12 mouse cellular contexts compared by ENCODE assay signal in the genomic region with DNA sequence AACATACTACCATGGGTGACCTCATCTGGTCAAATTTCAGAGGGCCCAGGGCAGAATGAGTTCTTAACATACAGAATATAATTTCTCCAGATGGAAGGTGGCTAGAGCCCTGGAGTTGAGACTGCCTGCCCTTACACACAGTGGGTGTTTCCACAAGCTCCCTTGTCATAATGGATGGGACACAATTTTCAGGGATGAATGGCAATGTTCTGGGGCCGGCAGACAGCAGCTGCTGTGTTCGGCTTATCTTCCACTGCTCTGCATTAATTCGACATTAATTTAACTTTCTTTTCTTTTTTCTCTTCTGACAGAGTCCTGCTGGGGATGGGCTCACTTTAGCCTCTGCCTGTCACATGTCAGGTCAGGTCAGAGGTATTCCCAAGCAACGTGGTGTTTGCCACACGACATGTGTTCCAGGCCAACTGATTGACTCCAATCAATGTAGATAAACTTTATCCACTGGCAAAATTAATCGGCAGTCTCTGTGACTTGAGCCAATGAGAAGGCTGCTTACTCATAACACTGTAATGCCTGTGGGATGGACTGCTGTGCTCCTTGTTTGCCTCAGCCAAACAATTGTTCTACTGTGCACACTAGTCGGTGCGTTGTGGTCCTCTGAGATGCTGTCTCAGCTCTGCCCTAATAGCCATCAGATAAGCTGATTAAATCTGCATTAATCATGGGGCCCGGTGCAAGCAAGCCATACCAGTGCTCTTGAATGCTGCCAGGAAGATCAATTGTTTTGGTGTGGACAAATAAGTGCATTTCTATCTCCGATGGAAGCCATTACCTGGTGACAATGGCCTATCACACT.
DNase-seq lines count a peak whose midpoint lies in the region; ATAC-seq and TF ChIP-seq lines count a peak whose summit lies in the region.
"Had no signal": no experiment of that assay in that cellular context is flagged by ENCODE, and none has a peak within 500 bp of the region (broad histone marks: within the 10 kb centered on the region; RNA-seq: fewer than 3 reads in every experiment).

No protein-coding gene starts in this region.

- H3K27ac ChIP-seq in midbrain, embryonic 11.5 days (ENCODE audit: low read depth, low read length): 0 out of 2 replicates have a peak overlapping the region, but pooled peaks have one; percentile 7
- H3K27ac ChIP-seq in midbrain, embryonic 16.5 days (ENCODE audit: low read length): no peak overlapping the region
- H3K27ac ChIP-seq in midbrain, embryonic 13.5 days: peak overlapping the region; percentile 35
- H3K27ac ChIP-seq in stomach, postnatal 0 days (replicated peaks): no peak overlapping the region
- H3K27ac ChIP-seq: embryonic facial prominence, embryonic 12.5 days had no signal

- TF ChIP-seq EP300 in stomach, postnatal 0 days (optimal IDR thresholded peaks at IDR 0.05): no peak

- no peaks in the 10 kb centered on the region; the same call in 1 of the 2 replicates for H3K27me3 ChIP-seq in midbrain, embryonic 11.5 days (ENCODE audit: control insufficient read depth, insufficient read depth, low read length)
- no peaks in the 10 kb centered on the region for H3K27me3 ChIP-seq in midbrain, embryonic 16.5 days (ENCODE audit: control insufficient read depth, insufficient read depth, low read depth, low read length)
- peaks cover 21% of the 10 kb centered on the region; the same call in 1 of the 2 replicates for H3K27me3 ChIP-seq in midbrain, embryonic 13.5 days
- H3K27me3 ChIP-seq in stomach, postnatal 0 days (ENCODE audit: control insufficient read depth, insufficient read depth, low read length): no peaks in the 10 kb centered on the region
- H3K27me3 ChIP-seq: embryonic facial prominence, embryonic 12.5 days had no signal

- no peak overlapping the region for H3K4me2 ChIP-seq in midbrain, embryonic 11.5 days
- no peak overlapping the region for H3K4me2 ChIP-seq in midbrain, embryonic 16.5 days (ENCODE audit: low read length)
- no peak overlapping the region for H3K4me2 ChIP-seq in midbrain, embryonic 13.5 days (replicated peaks)
- H3K4me2 ChIP-seq in stomach, postnatal 0 days (replicated peaks; ENCODE audit: low read depth): no peak overlapping the region
- H3K4me2 ChIP-seq: embryonic facial prominence, embryonic 12.5 days had no signal

- H3K9ac ChIP-seq in midbrain, embryonic 11.5 days (ENCODE audit: low read length): no peak overlapping the region
- H3K9ac ChIP-seq in midbrain, embryonic 16.5 days (ENCODE audit: low read depth, low read length): no peak overlapping the region
- no peak overlapping the region for H3K9ac ChIP-seq in midbrain, embryonic 13.5 days (replicated peaks)
- no peak overlapping the region for H3K9ac ChIP-seq in stomach, postnatal 0 days (ENCODE audit: low read length)
- H3K9ac ChIP-seq: embryonic facial prominence, embryonic 12.5 days had no signal

- WGBS in midbrain, embryonic 11.5 days: 34% methylated on average over 10 of the region's 10 CpGs
- WGBS in midbrain, embryonic 16.5 days: 15% methylated on average over 10 of the region's 10 CpGs
- WGBS in midbrain, embryonic 13.5 days: 11% methylated on average over 10 of the region's 10 CpGs
- 26% methylated on average over 10 of the region's 10 CpGs for WGBS in stomach, postnatal 0 days

- peaks cover 30% of the 10 kb centered on the region for H3K4me1 ChIP-seq in midbrain, embryonic 11.5 days (ENCODE audit: control insufficient read depth, insufficient read depth, low read length)
- peaks cover 10% of the 10 kb centered on the region for H3K4me1 ChIP-seq in midbrain, embryonic 16.5 days (ENCODE audit: control insufficient read depth, insufficient read depth, low read length)
- peaks cover 46% of the 10 kb centered on the region for H3K4me1 ChIP-seq in midbrain, embryonic 13.5 days (replicated peaks)
- H3K4me1 ChIP-seq in stomach, postnatal 0 days (replicated peaks; ENCODE audit: control insufficient read depth, insufficient read depth): no peaks in the 10 kb centered on the region
- H3K4me1 ChIP-seq: embryonic facial prominence, embryonic 12.5 days had no signal

- H3K9me3 ChIP-seq in midbrain, embryonic 11.5 days (ENCODE audit: control insufficient read depth, low read length): no peaks in the 10 kb centered on the region
- H3K9me3 ChIP-seq in midbrain, embryonic 16.5 days (replicated peaks; ENCODE audit: control insufficient read depth, low read length, poor library complexity, severe bottlenecking): no peaks in the 10 kb centered on the region
- no peaks in the 10 kb centered on the region for H3K9me3 ChIP-seq in midbrain, embryonic 13.5 days
- H3K9me3 ChIP-seq in stomach, postnatal 0 days (ENCODE audit: control insufficient read depth, low read length): no peaks in the 10 kb centered on the region
- H3K9me3 ChIP-seq: embryonic facial prominence, embryonic 12.5 days had no signal

- ATAC-seq in midbrain, embryonic 11.5 days (ENCODE audit: low FRiP score): peak; percentile 89
- no peak for ATAC-seq in midbrain, embryonic 16.5 days
- ATAC-seq in midbrain, embryonic 13.5 days: peak; percentile 78
- ATAC-seq in stomach, postnatal 0 days (ENCODE audit: low FRiP score, low TSS enrichment): peak; percentile 78

- no peak overlapping the region for H3K4me3 ChIP-seq in midbrain, embryonic 11.5 days (ENCODE audit: low read depth, low read length)
- H3K4me3 ChIP-seq in midbrain, embryonic 16.5 days (ENCODE audit: low read depth, low read length): no peak overlapping the region
- no peak overlapping the region for H3K4me3 ChIP-seq in midbrain, embryonic 13.5 days (replicated peaks)
- no peak overlapping the region for H3K4me3 ChIP-seq in stomach, postnatal 0 days (ENCODE audit: low read depth, low read length)
- H3K4me3 ChIP-seq: embryonic facial prominence, embryonic 12.5 days had no signal

- H3K36me3 ChIP-seq in midbrain, embryonic 11.5 days (ENCODE audit: control insufficient read depth, insufficient read depth, low read length): no peaks in the 10 kb centered on the region
- H3K36me3 ChIP-seq in midbrain, embryonic 16.5 days (ENCODE audit: control insufficient read depth, insufficient read depth, low read length): no peaks in the 10 kb centered on the region
- no peaks in the 10 kb centered on the region for H3K36me3 ChIP-seq in midbrain, embryonic 13.5 days
- H3K36me3 ChIP-seq in stomach, postnatal 0 days (ENCODE audit: control insufficient read depth, insufficient read depth, low read length): no peaks in the 10 kb centered on the region
- H3K36me3 ChIP-seq: embryonic facial prominence, embryonic 12.5 days had no signal

- no peak for TF ChIP-seq CTCF in stomach, postnatal 0 days (IDR thresholded peaks at IDR 0.05; ENCODE audit: low read depth)

- DNase-seq in midbrain, embryonic 11.5 days (ENCODE audit: low spot score, missing footprints): peak; percentile 86
- peak; percentile 43 for DNase-seq in embryo, embryonic 11 days
- DNase-seq in stomach, postnatal 0 days (ENCODE audit: low spot score): peak; percentile 24
- DNase-seq in adrenal gland, adult 8-10 months: no peak
- no peak for DNase-seq in cerebellum, adult 8-10 months
- DNase-seq: cerebellum, adult 9-10 months; heart, postnatal 14 days; right cerebral cortex, adult 18-20 months; thymus, postnatal 14 days had no signal

Comparison
In these comparisons a context has a peak if more than half of its experiments do, and no peak if none do; other contexts are left out.
1. H3K27ac ChIP-seq: peak in midbrain, embryonic 11.5 days (single experiment) and midbrain, embryonic 13.5 days (single experiment); none in midbrain, embryonic 16.5 days (single experiment) and stomach, postnatal 0 days (single experiment).
2. DNase-seq: peak in midbrain, embryonic 11.5 days (single experiment), embryo, embryonic 11 days (single experiment) and stomach, postnatal 0 days (single experiment); none in adrenal gland, adult 8-10 months (single experiment) and cerebellum, adult 8-10 months (single experiment).